Mouse (Mus musculus): ENCODE results near the gene Tmem116. TPM values are rescaled to one million over a fixed set of nuclear protein-coding genes. Genes with fewer than 3 reads are reported as not detected.

Gene Tmem116
- 1.4 TPM in 2 replicates for polyA plus RNA-seq (2016; fragmentation: Nextera tagmentation; extraction: Ambion mirVana)

DNA sequence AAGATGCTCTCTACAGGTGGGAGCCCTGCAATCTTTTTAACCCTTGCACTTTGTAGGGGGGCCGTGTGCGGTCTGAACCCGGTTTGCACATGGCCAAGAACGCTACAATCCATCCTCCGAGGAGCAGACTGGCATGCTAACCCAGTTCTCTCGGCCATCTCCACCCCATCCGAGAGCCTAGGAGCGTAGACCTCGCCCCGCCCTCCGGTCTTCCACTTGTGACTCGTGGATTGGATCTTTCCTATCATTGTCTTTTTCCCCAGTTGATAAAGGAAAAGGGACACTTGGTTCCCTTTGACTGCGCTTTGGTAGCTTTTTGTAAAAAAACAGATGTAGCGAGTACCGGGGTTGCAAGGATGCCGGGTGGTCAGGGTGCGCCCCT, at the start of gene Tmem116:
Gene Tmem116 (plus strand): TSS at position 250 of the 382 bp plus-strand sequence.
- under 1% methylated on average over 17 of the region's 17 CpGs for WGBS
- Histone ChIP-seq H3K36me3 (peaks cover 38% of the 10 kb centered on the region), H3K4me3 (peak within 1 kb of the TSS; percentile 87), H3K4me1 (peaks cover 30% of the 10 kb centered on the region), H3K27ac (replicated peaks) (peak within 1 kb of the TSS; percentile 97), H3K27me3 (ENCODE audit: low read depth, poor library complexity, severe bottlenecking) (no peaks in the 10 kb centered on the region), H3K9me3 (replicated peaks) (no peaks in the 10 kb centered on the region)
- peak; percentile 56 for DNase-seq (ENCODE audit: low spot score)

GRCm38 (mm10) chr5:121407856-121408255, 43.8 kb upstream of the Tmem116 start:
- no peak overlapping the region for H3K27ac ChIP-seq (replicated peaks)
- no peaks in the 10 kb centered on the region for H3K27me3 ChIP-seq (ENCODE audit: low read depth, poor library complexity, severe bottlenecking)
- no peaks in the 10 kb centered on the region for H3K9me3 ChIP-seq (replicated peaks)
- peaks cover 91% of the 10 kb centered on the region for H3K36me3 ChIP-seq
- H3K4me3 ChIP-seq, result no peak overlapping the region
- H3K4me1 ChIP-seq, result no peaks in the 10 kb centered on the region
- 94% methylated on average over 8 of the region's 8 CpGs for WGBS
- no peak for DNase-seq (ENCODE audit: low spot score)

DNA sequence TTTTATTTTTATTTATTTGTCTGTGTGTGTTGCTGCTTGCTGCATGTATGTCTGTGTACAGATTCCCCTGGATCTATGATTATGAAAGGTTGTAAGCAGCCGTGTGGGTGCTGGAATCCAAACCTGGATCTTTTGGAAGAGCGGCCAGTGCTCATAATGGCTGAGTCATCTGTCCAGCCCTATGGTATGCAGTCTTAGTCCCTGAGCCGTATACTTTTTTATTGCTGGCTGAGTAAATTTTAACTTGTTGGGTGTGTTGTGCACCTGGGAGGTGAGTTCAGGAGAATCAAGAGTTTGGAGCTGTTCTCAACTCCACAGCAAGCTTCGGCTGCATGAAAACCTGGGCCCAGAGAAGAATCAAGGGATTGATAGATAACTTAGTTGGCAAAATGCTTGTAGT, 40.7 kb upstream of the Tmem116 start:
- peaks cover 99% of the 10 kb centered on the region for H3K36me3 ChIP-seq
- H3K27ac ChIP-seq (replicated peaks), result no peak overlapping the region
- no peaks in the 10 kb centered on the region for H3K4me1 ChIP-seq
- no peak overlapping the region for H3K4me3 ChIP-seq
- 95% methylated on average over 4 of the region's 4 CpGs for WGBS
- H3K27me3 ChIP-seq (ENCODE audit: low read depth, poor library complexity, severe bottlenecking), result no peaks in the 10 kb centered on the region
- no peaks in the 10 kb centered on the region for H3K9me3 ChIP-seq (replicated peaks)
- DNase-seq (ENCODE audit: low spot score), result no peak

DNA sequence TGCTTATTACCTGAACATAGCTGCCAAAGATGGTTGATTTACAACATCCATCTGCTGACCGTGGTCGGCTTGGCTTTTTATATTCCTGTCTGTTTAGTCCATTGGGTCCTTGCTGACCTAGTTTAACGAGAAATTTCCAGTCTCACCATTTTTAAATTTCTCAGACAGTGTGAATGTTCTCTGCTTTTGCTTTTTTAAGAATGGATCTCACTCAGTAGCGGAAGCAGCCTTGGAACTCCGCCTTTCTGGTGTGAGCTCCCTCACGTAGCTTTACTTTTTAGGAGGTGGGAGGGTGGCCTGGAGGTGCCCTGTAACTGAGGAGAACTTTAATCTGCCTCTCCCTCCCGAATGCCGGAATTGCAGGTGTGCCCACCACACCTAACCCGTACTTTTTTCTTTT, 31.0 kb upstream of the Tmem116 start:
- Histone ChIP-seq H3K27ac (replicated peaks) (no peak overlapping the region), H3K4me1 (no peaks in the 10 kb centered on the region), H3K9me3 (replicated peaks) (peaks cover 4% of the 10 kb centered on the region; the same call in 1 of the 2 replicates), H3K27me3 (ENCODE audit: low read depth, poor library complexity, severe bottlenecking) (no peaks in the 10 kb centered on the region), H3K36me3 (peaks cover 100% of the 10 kb centered on the region), H3K4me3 (no peak overlapping the region)
- WGBS, result 96% methylated on average over 9 of the region's 9 CpGs
- no peak for DNase-seq (ENCODE audit: low spot score)

GRCm38 (mm10) chr5:121422787-121423186, 28.9 kb upstream of the Tmem116 start:
- Histone ChIP-seq H3K4me3 (no peak overlapping the region), H3K9me3 (replicated peaks) (no peaks in the 10 kb centered on the region), H3K27ac (replicated peaks) (no peak overlapping the region), H3K27me3 (ENCODE audit: low read depth, poor library complexity, severe bottlenecking) (no peaks in the 10 kb centered on the region), H3K36me3 (peaks cover 100% of the 10 kb centered on the region), H3K4me1 (no peaks in the 10 kb centered on the region)
- no peak for DNase-seq (ENCODE audit: low spot score)
- WGBS, result 94% methylated on average over 6 of the region's 6 CpGs

- Histone ChIP-seq H3K4me3 (no peak overlapping the region), H3K9me3 (replicated peaks) (no peaks in the 10 kb centered on the region), H3K4me1 (no peaks in the 10 kb centered on the region), H3K27ac (replicated peaks) (no peak overlapping the region), H3K36me3 (peaks cover 100% of the 10 kb centered on the region), H3K27me3 (ENCODE audit: low read depth, poor library complexity, severe bottlenecking) (no peaks in the 10 kb centered on the region)
- WGBS, result 93% methylated on average over 10 of the region's 10 CpGs
- no peak for DNase-seq (ENCODE audit: low spot score)
Observed at GRCm38 (mm10) chr5:121423297-121423696, 28.4 kb upstream of the Tmem116 start.

DNA sequence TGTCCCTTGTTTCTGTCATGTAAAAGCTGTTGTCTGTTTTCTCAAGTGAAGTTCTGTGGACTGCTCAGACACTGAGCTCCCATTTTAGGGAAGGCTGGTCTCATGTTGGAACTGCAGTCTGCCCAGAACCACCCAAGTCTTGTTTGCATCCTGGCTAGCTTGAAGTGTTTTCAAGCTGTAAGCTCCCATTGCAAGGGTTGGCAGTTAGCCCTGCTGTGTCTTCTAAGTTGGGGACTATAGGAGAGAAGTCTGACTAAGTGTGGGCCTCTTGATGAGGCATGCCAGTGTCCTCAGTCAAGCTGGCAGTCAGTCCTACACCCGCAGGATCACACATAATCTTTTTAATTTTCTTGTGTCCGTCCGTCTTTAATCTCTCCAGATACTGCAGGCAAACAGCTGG, 22.7 kb upstream of the Tmem116 start:
- Histone ChIP-seq H3K4me3 (no peak overlapping the region), H3K9me3 (replicated peaks) (no peaks in the 10 kb centered on the region), H3K4me1 (no peaks in the 10 kb centered on the region), H3K36me3 (peaks cover 100% of the 10 kb centered on the region), H3K27ac (replicated peaks) (no peak overlapping the region), H3K27me3 (ENCODE audit: low read depth, poor library complexity, severe bottlenecking) (no peaks in the 10 kb centered on the region)
- WGBS, result 94% methylated on average over 3 of the region's 3 CpGs
- DNase-seq (ENCODE audit: low spot score), result no peak

DNA sequence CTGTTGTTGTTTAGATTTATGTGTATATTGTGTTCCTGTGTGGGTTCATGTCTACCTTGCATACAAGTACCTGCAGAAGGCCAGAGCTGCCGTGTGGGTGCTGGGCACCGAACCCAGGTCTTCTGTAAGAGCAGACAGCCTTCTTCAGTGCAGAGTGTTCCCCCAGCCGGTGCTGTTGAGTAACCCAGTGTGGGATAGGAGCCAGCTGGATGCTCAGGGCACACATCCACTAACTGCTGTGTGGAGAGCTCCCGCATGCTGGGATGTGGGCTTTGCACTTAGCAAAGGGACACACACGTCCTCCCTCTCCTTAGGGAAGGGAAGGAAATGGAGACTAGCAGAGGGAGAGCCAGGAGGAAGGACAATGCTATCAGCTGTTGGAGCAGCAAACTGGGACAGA, 13.6 kb upstream of the Tmem116 start:
- H3K36me3 ChIP-seq, result peaks cover 100% of the 10 kb centered on the region
- WGBS, result 92% methylated on average over 5 of the region's 5 CpGs
- DNase-seq (ENCODE audit: low spot score), result no peak
- no peaks in the 10 kb centered on the region for H3K27me3 ChIP-seq (ENCODE audit: low read depth, poor library complexity, severe bottlenecking)
- no peak overlapping the region for H3K27ac ChIP-seq (replicated peaks)
- no peak overlapping the region for H3K4me3 ChIP-seq
- no peaks in the 10 kb centered on the region for H3K4me1 ChIP-seq
- H3K9me3 ChIP-seq (replicated peaks), result no peaks in the 10 kb centered on the region

DNA sequence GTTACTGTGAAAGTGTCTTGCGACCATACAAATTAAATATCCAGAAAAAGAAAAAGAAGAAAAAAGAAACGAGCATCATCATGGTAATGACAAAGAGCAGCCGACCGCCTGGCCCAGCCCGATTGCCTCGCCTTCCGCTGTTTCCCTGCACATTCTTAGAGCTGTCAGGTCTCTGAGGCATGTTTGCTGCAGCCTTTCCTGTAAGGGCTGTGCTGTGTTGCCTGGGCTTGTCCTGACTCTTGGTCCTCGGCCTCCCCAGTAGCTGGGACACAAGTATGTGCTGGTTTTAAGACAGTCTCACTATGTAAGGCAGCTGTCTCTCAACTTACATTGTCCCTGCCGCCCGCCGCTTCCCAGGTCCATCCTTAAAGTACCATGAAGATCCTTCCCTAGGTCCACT, 12.9 kb upstream of the Tmem116 start:
- Histone ChIP-seq H3K27ac (replicated peaks) (no peak overlapping the region), H3K4me1 (no peaks in the 10 kb centered on the region), H3K9me3 (replicated peaks) (no peaks in the 10 kb centered on the region), H3K36me3 (peaks cover 100% of the 10 kb centered on the region), H3K4me3 (no peak overlapping the region), H3K27me3 (ENCODE audit: low read depth, poor library complexity, severe bottlenecking) (no peaks in the 10 kb centered on the region)
- 93% methylated on average over 11 of the region's 11 CpGs for WGBS
- DNase-seq (ENCODE audit: low spot score), result no peak

- H3K36me3 ChIP-seq, result peaks cover 100% of the 10 kb centered on the region
- H3K27ac ChIP-seq (replicated peaks), result no peak overlapping the region
- H3K9me3 ChIP-seq (replicated peaks), result no peaks in the 10 kb centered on the region
- DNase-seq (ENCODE audit: low spot score), result peak; percentile 38
- WGBS, result 92% methylated on average over 3 of the region's 3 CpGs
- no peaks in the 10 kb centered on the region for H3K27me3 ChIP-seq (ENCODE audit: low read depth, poor library complexity, severe bottlenecking)
- no peak overlapping the region for H3K4me3 ChIP-seq
- no peaks in the 10 kb centered on the region for H3K4me1 ChIP-seq
Observed at GRCm38 (mm10) chr5:121443548-121443947, 8.1 kb upstream of the Tmem116 start.

GRCm38 (mm10) chr5:121444870-121445269, 6.8 kb upstream of the Tmem116 start:
- H3K36me3 ChIP-seq, result peaks cover 100% of the 10 kb centered on the region
- no peak overlapping the region for H3K4me3 ChIP-seq
- 94% methylated on average over 5 of the region's 5 CpGs for WGBS
- no peak overlapping the region for H3K27ac ChIP-seq (replicated peaks)
- no peaks in the 10 kb centered on the region for H3K4me1 ChIP-seq
- no peaks in the 10 kb centered on the region for H3K27me3 ChIP-seq (ENCODE audit: low read depth, poor library complexity, severe bottlenecking)
- no peak for DNase-seq (ENCODE audit: low spot score)
- no peaks in the 10 kb centered on the region for H3K9me3 ChIP-seq (replicated peaks)

DNA sequence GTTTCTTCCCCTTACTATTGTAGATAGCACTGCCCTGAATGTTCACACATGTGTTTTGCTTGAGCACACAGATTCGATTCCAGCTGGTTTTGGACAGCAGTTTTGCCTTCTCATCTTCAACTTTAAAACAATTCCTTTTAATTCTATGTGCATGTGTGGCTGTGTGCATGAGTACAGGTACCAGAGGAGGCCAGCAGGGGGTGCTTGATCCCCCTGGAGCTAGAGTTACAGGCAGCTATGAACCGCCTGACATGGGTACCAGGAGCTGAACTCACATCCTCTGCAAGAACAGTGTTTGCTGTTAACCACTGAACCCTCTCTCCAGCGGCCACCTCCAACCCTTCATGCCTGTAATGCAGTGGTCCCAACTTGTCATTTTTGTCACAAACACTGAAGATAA, 3.2 kb upstream of the Tmem116 start:
- peaks cover 26% of the 10 kb centered on the region for H3K4me1 ChIP-seq
- no peaks in the 10 kb centered on the region for H3K27me3 ChIP-seq (ENCODE audit: low read depth, poor library complexity, severe bottlenecking)
- no peak for DNase-seq (ENCODE audit: low spot score)
- no peak overlapping the region for H3K27ac ChIP-seq (replicated peaks)
- 95% methylated on average over 3 of the region's 3 CpGs for WGBS
- H3K9me3 ChIP-seq (replicated peaks), result no peaks in the 10 kb centered on the region
- H3K4me3 ChIP-seq, result no peak overlapping the region
- peaks cover 70% of the 10 kb centered on the region for H3K36me3 ChIP-seq

DNA sequence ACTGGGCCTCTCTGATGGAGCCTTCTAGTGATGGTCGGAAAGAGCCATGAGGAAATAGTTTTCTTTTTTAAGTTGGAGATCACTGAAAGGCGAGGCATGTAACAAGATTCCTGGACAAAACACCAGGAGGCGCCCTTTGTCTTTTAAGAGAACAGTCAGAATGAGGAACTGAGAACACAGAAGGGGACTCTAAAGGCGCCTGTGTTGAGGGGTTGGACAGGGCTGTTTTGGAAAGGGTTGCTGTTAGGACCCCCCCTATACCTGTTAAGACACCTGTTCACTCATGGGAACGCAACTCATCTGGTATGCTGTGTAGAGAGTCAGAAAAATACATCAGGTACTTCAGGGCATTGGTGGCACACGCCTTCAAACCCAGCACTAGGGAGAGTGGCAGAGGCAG, 1.7 kb upstream of the Tmem116 start:
- no peak overlapping the region for H3K27ac ChIP-seq (replicated peaks)
- peaks cover 55% of the 10 kb centered on the region for H3K36me3 ChIP-seq
- no peaks in the 10 kb centered on the region for H3K9me3 ChIP-seq (replicated peaks)
- peak; percentile 25 for DNase-seq (ENCODE audit: low spot score)
- H3K27me3 ChIP-seq (ENCODE audit: low read depth, poor library complexity, severe bottlenecking), result no peaks in the 10 kb centered on the region
- WGBS, result 71% methylated on average over 6 of the region's 6 CpGs
- H3K4me3 ChIP-seq, result no peak overlapping the region
- peaks cover 30% of the 10 kb centered on the region for H3K4me1 ChIP-seq

DNA sequence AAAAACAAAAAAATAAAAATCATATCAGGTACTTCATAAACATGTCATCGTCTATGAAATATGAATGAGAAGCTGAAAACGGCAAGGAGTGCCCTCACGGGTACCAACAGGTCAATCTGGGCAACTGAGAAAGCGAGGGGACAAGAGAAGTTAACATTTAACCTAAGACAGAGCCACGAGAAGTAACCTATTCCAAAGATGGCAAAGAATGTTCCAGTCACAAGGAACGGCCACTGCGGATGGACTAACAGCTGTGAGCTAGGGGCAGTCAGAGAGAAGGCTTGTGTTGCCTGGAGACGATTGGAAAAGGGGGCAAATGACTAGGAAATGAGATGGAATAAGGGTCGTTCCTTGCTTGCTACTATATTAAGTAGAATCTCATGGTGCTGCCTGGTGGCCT, 1.2 kb upstream of the Tmem116 start:
- peaks cover 50% of the 10 kb centered on the region for H3K36me3 ChIP-seq
- peaks cover 30% of the 10 kb centered on the region for H3K4me1 ChIP-seq
- 88% methylated on average over 9 of the region's 9 CpGs for WGBS
- peak overlapping the region; percentile 87; the same call in 1 of the 2 replicates for H3K4me3 ChIP-seq
- DNase-seq (ENCODE audit: low spot score), result no peak
- H3K27ac ChIP-seq (replicated peaks), result no peak overlapping the region
- H3K9me3 ChIP-seq (replicated peaks), result no peaks in the 10 kb centered on the region
- H3K27me3 ChIP-seq (ENCODE audit: low read depth, poor library complexity, severe bottlenecking), result no peaks in the 10 kb centered on the region
